ENCODE assay signal across 8 mouse cellular contexts in the genomic region with DNA sequence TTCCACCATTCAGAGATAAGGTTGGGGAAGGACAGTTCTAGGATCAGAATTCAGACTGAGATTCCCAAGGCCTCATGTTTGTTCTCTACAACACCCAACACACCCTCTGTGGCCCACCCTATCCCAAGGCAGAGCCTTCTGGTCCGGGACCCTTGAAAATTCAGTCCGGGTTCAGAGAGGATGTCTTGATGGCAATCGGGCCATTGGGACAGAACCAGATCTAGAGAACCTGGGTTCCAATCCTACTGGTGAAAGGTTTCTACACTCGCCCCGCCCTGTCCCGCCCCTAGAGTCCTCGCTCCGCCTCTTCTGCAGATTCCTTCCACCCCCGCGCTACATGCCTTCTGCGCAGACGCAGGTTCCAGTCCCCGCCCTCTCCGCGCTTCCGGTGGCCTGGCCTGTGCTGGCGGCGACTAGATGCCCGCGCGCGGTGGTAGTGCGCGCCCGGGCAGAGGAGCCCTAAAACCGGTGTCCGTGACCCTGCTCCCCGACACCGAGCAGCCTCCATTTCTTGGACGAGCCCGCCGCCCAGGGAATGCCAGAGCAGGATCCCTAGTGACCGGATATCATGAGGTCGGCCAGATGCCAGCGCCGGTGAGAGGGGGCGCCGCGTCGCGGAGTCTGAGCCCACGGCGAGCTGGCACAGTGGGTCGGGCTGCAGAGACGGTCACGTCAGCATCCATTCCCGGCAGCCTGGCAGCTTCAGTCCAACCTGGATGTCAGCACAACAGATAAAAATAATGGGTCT. TPM values are rescaled to one million over a fixed set of nuclear protein-coding genes. Genes with fewer than 3 reads are reported as not detected.
DNase-seq lines count a peak whose midpoint lies in the region; ATAC-seq lines count a peak whose summit lies in the region.

A gene (plus strand): TSS at position 382 of the 748 bp plus-strand sequence.

- H3K9me3 ChIP-seq in hindbrain, embryonic 12.5 days (replicated peaks): no peaks in the 10 kb centered on the region

- H3K4me2 ChIP-seq in hindbrain, embryonic 12.5 days (replicated peaks): peak within 1 kb of the TSS; percentile 72

- H3K4me1 ChIP-seq in hindbrain, embryonic 12.5 days: peaks cover 38% of the 10 kb centered on the region

- peak within 1 kb of the TSS; percentile 71 for H3K27ac ChIP-seq in hindbrain, embryonic 12.5 days

- DNase-seq in R1 (ENCODE audit: low read depth, low spot score): peak; percentile 87
- DNase-seq in cerebellum, postnatal 10 days: peak; percentile 92 to 95
- peak; percentile 78 to 79 for DNase-seq in frontal cortex, postnatal 14 days (ENCODE audit: low spot score in 2 of 2)
- peak; percentile 80 for DNase-seq in left cerebral cortex, adult 11 months (ENCODE audit: low spot score)
- peak; percentile 92 to 93 for DNase-seq in lung, postnatal 4 days
- peak; percentile 91 for DNase-seq in retina, postnatal 1 day
- DNase-seq in thymus, postnatal 4 days: peak; percentile 94

- WGBS in hindbrain, embryonic 12.5 days: 2% methylated on average over 47 of the region's 47 CpGs

- peak; percentile 85 for ATAC-seq in hindbrain, embryonic 12.5 days (ENCODE audit: low FRiP score)

- peak within 1 kb of the TSS; percentile 64 for H3K4me3 ChIP-seq in hindbrain, embryonic 12.5 days

- H3K27me3 ChIP-seq in hindbrain, embryonic 12.5 days: peaks cover 30% of the 10 kb centered on the region

- H3K36me3 ChIP-seq in hindbrain, embryonic 12.5 days: peaks cover 27% of the 10 kb centered on the region

- peak within 1 kb of the TSS; percentile 77 for H3K9ac ChIP-seq in hindbrain, embryonic 12.5 days

RNA-seq across cellular contexts. Expression of the gene that starts here (rescaled TPM):
- 30.4 and 32.3 TPM in 2 replicates for polyA plus RNA-seq in hindbrain, embryonic 12.5 days (2016; fragmentation: Nextera tagmentation; extraction: Ambion mirVana)

Comparison
In these comparisons a context has a peak if more than half of its experiments do, and no peak if none do; other contexts are left out.
1. Peak in every context shown above with its lines: DNase-seq, ATAC-seq, H3K4me3 ChIP-seq and H3K27ac ChIP-seq.